Mouse (Mus musculus): ENCODE measurements around the gene Tbx15. TPM values are rescaled to one million over a fixed set of nuclear protein-coding genes. Genes with fewer than 3 reads are reported as not detected.
A peak's percentile ranks its signal among the peaks of the same experiment; 100 is the strongest.

Tbx15 gene
- polyA plus RNA-seq, 1 experiment from 2014 or later = 0.13 TPM

- ATAC-seq (peak; percentile 9), DNase-seq (ENCODE audit: low read depth, low spot score) (peak; percentile 37)
- ChIA-PET POLR2A (no interaction called here), CTCF (no interaction called here)
- no peak for TF ChIP-seq CTCF (IDR thresholded peaks at IDR 0.05)
- in situ Hi-C loops (cut with MboI; ENCODE audit: low pct_unique_long_range_greater_than_20kb) = no loop called here
- H3K27me3 ChIP-seq = no peaks in the 10 kb centered on the region
Measured at GRCm38 (mm10) chr3:99295301-99295700, 55.1 kb downstream of the Tbx15 start.

GRCm38 (mm10) chr3:99296186-99296585 lies 56.0 kb downstream of the Tbx15 start:
- POLR2A ChIA-PET = no interaction called here
- in situ Hi-C loops (cut with MboI; ENCODE audit: low pct_unique_long_range_greater_than_20kb) = no loop called here
- ATAC-seq = no peak
- no peak for DNase-seq (ENCODE audit: low read depth, low spot score)
- no peaks in the 10 kb centered on the region for H3K27me3 ChIP-seq
- CTCF ChIA-PET = no interaction called here
- no peak for TF ChIP-seq CTCF (IDR thresholded peaks at IDR 0.05)

- TF ChIP-seq CTCF (IDR thresholded peaks at IDR 0.05) = no peak
- no peak for DNase-seq (ENCODE audit: low read depth, low spot score)
- in situ Hi-C loops (cut with MboI; ENCODE audit: low pct_unique_long_range_greater_than_20kb) = no loop called here
- ChIA-PET POLR2A (no interaction called here), CTCF (no interaction called here)
- H3K27me3 ChIP-seq = no peaks in the 10 kb centered on the region
- no peak for ATAC-seq
Measured at GRCm38 (mm10) chr3:99300846-99301245, 60.7 kb downstream of the Tbx15 start.

GRCm38 (mm10) chr3:99310877-99311276 lies 70.7 kb downstream of the Tbx15 start:
- ChIA-PET POLR2A (no interaction called here), CTCF (no interaction called here)
- H3K27me3 ChIP-seq = no peaks in the 10 kb centered on the region
- no peak for TF ChIP-seq CTCF (IDR thresholded peaks at IDR 0.05)
- DNase-seq (ENCODE audit: low read depth, low spot score) (peak; percentile 10), ATAC-seq (no peak)
- in situ Hi-C loops (cut with MboI; ENCODE audit: low pct_unique_long_range_greater_than_20kb) = no loop called here

- no peak for ATAC-seq
- H3K27me3 ChIP-seq = no peaks in the 10 kb centered on the region
- no peak for TF ChIP-seq CTCF (IDR thresholded peaks at IDR 0.05)
- POLR2A ChIA-PET = no interaction called here
- CTCF ChIA-PET = no interaction called here
- in situ Hi-C loops (cut with MboI; ENCODE audit: low pct_unique_long_range_greater_than_20kb) = no loop called here
- no peak for DNase-seq (ENCODE audit: low read depth, low spot score)
Measured at GRCm38 (mm10) chr3:99311943-99312635, 71.9 kb downstream of the Tbx15 start.

- no peak for ATAC-seq
- no peak for DNase-seq (ENCODE audit: low read depth, low spot score)
- ChIA-PET POLR2A (no interaction called here), CTCF (interaction anchor here (1.0 to 1.1 kb wide), 2 partner anchors 8 to 45 kb away, joined by 3 read pairs; no protein-coding TSS in a partner anchor)
- in situ Hi-C loops (cut with MboI; ENCODE audit: low pct_unique_long_range_greater_than_20kb) = no loop called here
- no peak for TF ChIP-seq CTCF (IDR thresholded peaks at IDR 0.05)
- H3K27me3 ChIP-seq = peaks cover 4% of the 10 kb centered on the region
Measured at GRCm38 (mm10) chr3:99322345-99322744, 82.2 kb downstream of the Tbx15 start.

GRCm38 (mm10) chr3:99329316-99329715 lies 89.1 kb downstream of the Tbx15 start:
- peaks cover 4% of the 10 kb centered on the region for H3K27me3 ChIP-seq
- POLR2A ChIA-PET = no interaction called here
- CTCF ChIA-PET = no interaction called here
- no peak for TF ChIP-seq CTCF (IDR thresholded peaks at IDR 0.05)
- DNase-seq (ENCODE audit: low read depth, low spot score) (no peak), ATAC-seq (no peak)
- in situ Hi-C loops (cut with MboI; ENCODE audit: low pct_unique_long_range_greater_than_20kb) = no loop called here

GRCm38 (mm10) chr3:99331086-99331485 lies 90.9 kb downstream of the Tbx15 start:
- ATAC-seq (no peak), DNase-seq (ENCODE audit: low read depth, low spot score) (no peak)
- CTCF ChIA-PET = interaction anchor here (1.2 kb wide), 1 partner anchor 8 kb away, joined by 4 read pairs; no protein-coding TSS in a partner anchor
- no peak for TF ChIP-seq CTCF (IDR thresholded peaks at IDR 0.05)
- no peaks in the 10 kb centered on the region for H3K27me3 ChIP-seq
- POLR2A ChIA-PET = no interaction called here
- in situ Hi-C loops (cut with MboI; ENCODE audit: low pct_unique_long_range_greater_than_20kb) = no loop called here

- no peak for DNase-seq (ENCODE audit: low read depth, low spot score)
- no peak for ATAC-seq
- ChIA-PET POLR2A (interaction anchor here (1.1 kb wide), 1 partner anchor 88 kb away, joined by 3 read pairs; no protein-coding TSS in a partner anchor), CTCF (no interaction called here)
- H3K27me3 ChIP-seq = no peaks in the 10 kb centered on the region
- TF ChIP-seq CTCF (IDR thresholded peaks at IDR 0.05) = no peak
- in situ Hi-C loops (cut with MboI; ENCODE audit: low pct_unique_long_range_greater_than_20kb) = no loop called here
Measured at GRCm38 (mm10) chr3:99336866-99337265, 96.7 kb downstream of the Tbx15 start.

- DNase-seq (ENCODE audit: low read depth, low spot score) (no peak), ATAC-seq (no peak)
- in situ Hi-C loops (cut with MboI; ENCODE audit: low pct_unique_long_range_greater_than_20kb) = no loop called here
- TF ChIP-seq CTCF (IDR thresholded peaks at IDR 0.05) = no peak
- no peaks in the 10 kb centered on the region for H3K27me3 ChIP-seq
- ChIA-PET POLR2A (no interaction called here), CTCF (interaction anchor here (1.3 to 1.5 kb wide), 2 partner anchors 8 to 9 kb away, joined by 4 to 5 read pairs; no protein-coding TSS in a partner anchor)
Measured at GRCm38 (mm10) chr3:99338756-99339155, 98.6 kb downstream of the Tbx15 start.

GRCm38 (mm10) chr3:99340021-99340420 lies 99.8 kb downstream of the Tbx15 start:
- in situ Hi-C loops (cut with MboI; ENCODE audit: low pct_unique_long_range_greater_than_20kb) = no loop called here
- no peaks in the 10 kb centered on the region for H3K27me3 ChIP-seq
- POLR2A ChIA-PET = no interaction called here
- DNase-seq (ENCODE audit: low read depth, low spot score) (no peak), ATAC-seq (no peak)
- CTCF ChIA-PET = no interaction called here
- TF ChIP-seq CTCF (IDR thresholded peaks at IDR 0.05) = no peak

Data from Patski (cell line).